27 mouse cellular contexts compared by ENCODE assay signal in the genomic region with DNA sequence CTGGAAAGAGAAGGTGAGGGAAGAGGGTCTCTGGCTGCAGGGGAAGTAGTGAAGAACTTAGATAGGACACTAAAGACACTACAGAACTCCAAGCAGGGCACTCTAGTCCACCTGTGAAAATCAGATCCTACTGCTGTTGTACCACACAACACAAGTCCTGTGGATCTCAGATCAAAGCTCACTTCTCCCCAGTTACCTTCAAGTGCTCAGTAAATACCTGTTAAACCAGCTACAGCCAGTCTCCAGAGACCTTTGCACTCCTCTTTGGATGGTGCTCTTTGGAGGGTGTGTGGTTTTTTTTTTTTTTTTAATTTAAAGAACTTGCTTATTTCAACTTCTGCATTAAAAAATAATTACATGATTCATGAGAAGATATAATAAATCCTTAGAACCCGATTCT. TPM values are rescaled to one million over a fixed set of nuclear protein-coding genes. Genes with fewer than 3 reads are reported as not detected.
DNase-seq lines count a peak whose midpoint lies in the region; TF ChIP-seq lines count a peak whose summit lies in the region.
"Had no signal": no experiment of that assay in that cellular context is flagged by ENCODE, and none has a peak within 500 bp of the region (broad histone marks: within the 10 kb centered on the region; RNA-seq: fewer than 3 reads in every experiment).

No protein-coding gene starts in this region.

- no peak for TF ChIP-seq POLR2A in small intestine, adult 2 months (IDR thresholded peaks at IDR 0.05; ENCODE audit: low read depth, low read length)

- H3K27me3 ChIP-seq in small intestine, adult 2 months (ENCODE audit: control insufficient read depth, insufficient read depth, low read length): no peaks in the 10 kb centered on the region
- H3K27me3 ChIP-seq: forebrain, embryonic 15.5 days; heart, embryonic 15.5 days had no signal

- TF ChIP-seq CTCF in small intestine, adult 2 months (IDR thresholded peaks at IDR 0.05; ENCODE audit: extremely low read depth, insufficient read length, insufficient replicate concordance, low read depth, low read length): no peak

- no peak overlapping the region for H3K4me3 ChIP-seq in small intestine, adult 2 months (ENCODE audit: low read depth, low read length)
- H3K4me3 ChIP-seq: embryonic facial prominence, embryonic 10.5 days; embryonic facial prominence, embryonic 13.5 days; erythroblast, embryonic 14.5 days; forebrain, embryonic 12.5 days; forebrain, embryonic 15.5 days; heart, embryonic 12.5 days; heart, embryonic 15.5 days; hindbrain, embryonic 10.5 days; hindbrain, embryonic 13.5 days had no signal

- peak; percentile 14 for DNase-seq in kidney, adult 9 months
- DNase-seq in kidney, postnatal 4 days: no peak
- DNase-seq in kidney, postnatal 36 days: peak; percentile 30 to 39
- no peak for DNase-seq in kidney, adult 8-10 months
- no peak for DNase-seq in cerebellum, postnatal 4 days (ENCODE audit: low spot score in 2 of 2)
- DNase-seq: adrenal gland, adult 2 months; adrenal gland, postnatal 14 days; cerebellum, adult 11 months; cerebellum, adult 2 months; cerebellum, adult 9-11 months; cerebellum, postnatal 25 days; embryo, embryonic 11 days; gastrocnemius, postnatal 25 days; heart, adult 18-20 months; heart, postnatal 10 days; heart, postnatal 36 days had no signal

- peak overlapping the region; percentile 45; the same call in 1 of the 2 replicates for H3K27ac ChIP-seq in small intestine, adult 2 months (ENCODE audit: insufficient read depth, low read depth, low read length)
- H3K27ac ChIP-seq: embryonic facial prominence, embryonic 10.5 days; embryonic facial prominence, embryonic 13.5 days; forebrain, embryonic 12.5 days; forebrain, embryonic 15.5 days; heart, embryonic 15.5 days; hindbrain, embryonic 10.5 days; hindbrain, embryonic 13.5 days had no signal

- H3K36me3 ChIP-seq in small intestine, adult 2 months (ENCODE audit: control insufficient read depth, insufficient read depth, low read length): no peaks in the 10 kb centered on the region
- H3K36me3 ChIP-seq: embryonic facial prominence, embryonic 10.5 days; embryonic facial prominence, embryonic 13.5 days; forebrain, embryonic 12.5 days; forebrain, embryonic 15.5 days; heart, embryonic 12.5 days; heart, embryonic 15.5 days; hindbrain, embryonic 10.5 days; hindbrain, embryonic 13.5 days had no signal

- 48% methylated on average over 1 of the region's 1 CpGs for whole genome bisulfite sequencing in small intestine, adult 2 months

- peaks cover 22% of the 10 kb centered on the region; the same call in 1 of the 2 replicates for H3K4me1 ChIP-seq in small intestine, adult 2 months (ENCODE audit: control insufficient read depth, insufficient read depth, insufficient read length, low read length)
- H3K4me1 ChIP-seq: embryonic facial prominence, embryonic 13.5 days; forebrain, embryonic 12.5 days; heart, embryonic 12.5 days; heart, embryonic 15.5 days; hindbrain, embryonic 10.5 days; hindbrain, embryonic 13.5 days had no signal

RNA-seq across cellular contexts. Expression of a gene that starts 5.2 kb away (rescaled TPM):
- 12.8 and 77.5 TPM in 2 replicates for polyA plus RNA-seq in small intestine, adult 2 months (2012; rRNA removed)
- polyA plus RNA-seq: C2C12; erythroblast, embryonic 14.5 days had no signal

Comparison
In these comparisons a context has a peak if more than half of its experiments do, and no peak if none do; other contexts are left out.
1. DNase-seq: peak in kidney, adult 9 months (single experiment) and kidney, postnatal 36 days (2 of 2); none in kidney, postnatal 4 days (0 of 2), kidney, adult 8-10 months (0 of 2) and cerebellum, postnatal 4 days (0 of 2).